Mouse (Mus musculus) midbrain, embryonic 10.5 days (tissue): ENCODE data around the gene Nos3. TPM values are rescaled to one million over a fixed set of nuclear protein-coding genes. Genes with fewer than 3 reads are reported as not detected.

ENCODE experiments used
- DNase-seq: peaks from one replicate; pipeline ENCODE4 v3.0.0-alpha.2; 2017; ENCODE audit warnings: low spot score
- H3K27ac ChIP-seq: fragments of 300-500 bp; sonication (generic); replicated peaks from 2 replicates; pipeline ENCODE4 v1.5.1; 2016; ENCODE audit warnings: mild to moderate bottlenecking
- H3K27me3 ChIP-seq: fragments of 300-500 bp; sonication (generic); 2 replicates; pipeline ENCODE4 v1.6.1; 2016; ENCODE audit warnings: low read depth, mild to moderate bottlenecking; ENCODE audit not compliant: poor library complexity, severe bottlenecking
- H3K36me3 ChIP-seq: fragments of 300-500 bp; sonication (generic); 2 replicates; pipeline ENCODE4 v1.6.1; 2016; ENCODE audit warnings: mild to moderate bottlenecking, moderate library complexity
- H3K4me1 ChIP-seq: fragments of 300-500 bp; sonication (generic); 2 replicates; pipeline ENCODE4 v1.6.1; 2016
- H3K4me3 ChIP-seq: fragments of 300-500 bp; sonication (generic); 2 replicates; pipeline ENCODE4 v1.5.1; 2016; ENCODE audit warnings: mild to moderate bottlenecking, moderate library complexity
- H3K9me3 ChIP-seq: fragments of 300-500 bp; sonication (generic); replicated peaks from 2 replicates; pipeline ENCODE4 v1.6.1; 2016; ENCODE audit warnings: mild to moderate bottlenecking
- WGBS: fragments of 180-500 bp; shearing (Covaris S2); methylation state at CpG from one replicate; pipeline ENCODE4 v1.1.7; 2016; 5-methylcytosine and 5-hydroxymethylcytosine counted together
- polyA plus RNA-seq: library from polyadenylated mRNA; unstranded; fragments of >200 nt; fragmentation: Nextera tagmentation; extraction: Ambion mirVana; gene quantifications from 2 replicates; pipeline ENCODE4 v1.2.1, GENCODE M21; 2016

The Nos3 gene
- polyA plus RNA-seq, 1 experiment from 2014 or later, result 7.9 TPM

GRCm38 (mm10) chr5:24413938-24414337 lies 49.3 kb downstream of the Nos3 start:
- DNase-seq, result no peak
- no peak overlapping the region for H3K4me3 ChIP-seq
- H3K27ac ChIP-seq, result no peak overlapping the region
- peaks cover 34% of the 10 kb centered on the region for H3K4me1 ChIP-seq
- H3K27me3 ChIP-seq, result peaks cover 6% of the 10 kb centered on the region; the same call in 1 of the 2 replicates
- H3K36me3 ChIP-seq, result peaks cover 11% of the 10 kb centered on the region
- WGBS, result 84% methylated on average over 13 of the region's 13 CpGs
- no peaks in the 10 kb centered on the region for H3K9me3 ChIP-seq

GRCm38 (mm10) chr5:24416222-24416736 lies 51.7 kb downstream of the Nos3 start:
- Histone ChIP-seq H3K4me3 (peak overlapping the region; percentile 17; the same call in 1 of the 2 replicates), H3K27ac (no peak overlapping the region; the same call in none of the 2 replicates), H3K27me3 (peaks cover 6% of the 10 kb centered on the region; the same call in 1 of the 2 replicates), H3K4me1 (peaks cover 27% of the 10 kb centered on the region), H3K36me3 (peaks cover 27% of the 10 kb centered on the region), H3K9me3 (no peaks in the 10 kb centered on the region)
- WGBS, result 3% methylated on average over 21 of the region's 21 CpGs
- peak; percentile 61 for DNase-seq

GRCm38 (mm10) chr5:24417587-24417986 lies 53.0 kb downstream of the Nos3 start:
- Histone ChIP-seq H3K4me1 (peaks cover 36% of the 10 kb centered on the region), H3K9me3 (no peaks in the 10 kb centered on the region), H3K4me3 (no peak overlapping the region), H3K27me3 (peaks cover 6% of the 10 kb centered on the region; the same call in 1 of the 2 replicates), H3K27ac (no peak overlapping the region), H3K36me3 (peaks cover 27% of the 10 kb centered on the region)
- DNase-seq, result no peak
- 87% methylated on average over 10 of the region's 10 CpGs for WGBS

GRCm38 (mm10) chr5:24420381-24420780 lies 55.8 kb downstream of the Nos3 start:
- Histone ChIP-seq H3K36me3 (peaks cover 27% of the 10 kb centered on the region), H3K4me3 (no peak overlapping the region), H3K9me3 (no peaks in the 10 kb centered on the region), H3K4me1 (peaks cover 46% of the 10 kb centered on the region), H3K27ac (no peak overlapping the region), H3K27me3 (peaks cover 6% of the 10 kb centered on the region; the same call in 1 of the 2 replicates)
- 88% methylated on average over 9 of the region's 9 CpGs for WGBS
- no peak for DNase-seq

GRCm38 (mm10) chr5:24423129-24424003 lies 58.8 kb downstream of the Nos3 start, which contains the start of the genes Cdk5 and Slc4a2:
TSS of gene Cdk5 (minus strand) at chr5:24423530.
TSS of gene Slc4a2 (plus strand) at chr5:24423837.
- Histone ChIP-seq H3K27ac (peak within 1 kb of the TSS; percentile 88), H3K27me3 (peaks cover 24% of the 10 kb centered on the region), H3K4me1 (peaks cover 61% of the 10 kb centered on the region), H3K9me3 (no peaks in the 10 kb centered on the region), H3K36me3 (peaks cover 27% of the 10 kb centered on the region), H3K4me3 (peak within 1 kb of the TSS; percentile 76)
- under 1% methylated on average over 46 of the region's 46 CpGs for WGBS
- DNase-seq, result peak; percentile 99

GRCm38 (mm10) chr5:24424004-24424781 lies 59.6 kb downstream of the Nos3 start:
- peak overlapping the region; percentile 76 for H3K4me3 ChIP-seq
- H3K27me3 ChIP-seq, result peaks cover 26% of the 10 kb centered on the region
- WGBS, result 16% methylated on average over 21 of the region's 21 CpGs
- no peaks in the 10 kb centered on the region for H3K9me3 ChIP-seq
- H3K27ac ChIP-seq, result peak overlapping the region; percentile 88
- H3K36me3 ChIP-seq, result peaks cover 21% of the 10 kb centered on the region
- H3K4me1 ChIP-seq, result peaks cover 69% of the 10 kb centered on the region
- no peak for DNase-seq

- peaks cover 21% of the 10 kb centered on the region for H3K36me3 ChIP-seq
- peak overlapping the region; percentile 76 for H3K4me3 ChIP-seq
- WGBS, result 1% methylated on average over 53 of the region's 60 CpGs
- peaks cover 72% of the 10 kb centered on the region for H3K4me1 ChIP-seq
- DNase-seq, result peak; percentile 84
- no peaks in the 10 kb centered on the region for H3K9me3 ChIP-seq
- peaks cover 29% of the 10 kb centered on the region for H3K27me3 ChIP-seq
- H3K27ac ChIP-seq, result peak overlapping the region; percentile 88
These were observed 60.3 kb downstream of the Nos3 start for GRCm38 (mm10) chr5:24424861-24425411.

- Histone ChIP-seq H3K36me3 (peaks cover 21% of the 10 kb centered on the region), H3K9me3 (no peaks in the 10 kb centered on the region), H3K27ac (peak overlapping the region; percentile 88), H3K4me3 (peak overlapping the region; percentile 76), H3K27me3 (peaks cover 29% of the 10 kb centered on the region), H3K4me1 (peaks cover 72% of the 10 kb centered on the region)
- no peak for DNase-seq
- 0% methylated on average over 29 of the region's 30 CpGs for WGBS
These were observed 60.9 kb downstream of the Nos3 start for GRCm38 (mm10) chr5:24425421-24426036.

GRCm38 (mm10) chr5:24426037-24426432 lies 61.4 kb downstream of the Nos3 start:
- peaks cover 21% of the 10 kb centered on the region for H3K36me3 ChIP-seq
- peak; percentile 53 for DNase-seq
- no peaks in the 10 kb centered on the region for H3K9me3 ChIP-seq
- H3K27ac ChIP-seq, result peak overlapping the region; percentile 88
- H3K4me1 ChIP-seq, result peaks cover 72% of the 10 kb centered on the region
- peak overlapping the region; percentile 76 for H3K4me3 ChIP-seq
- WGBS, result 0% methylated on average over 10 of the region's 10 CpGs
- H3K27me3 ChIP-seq, result peaks cover 29% of the 10 kb centered on the region

GRCm38 (mm10) chr5:24426556-24427284 lies 62.1 kb downstream of the Nos3 start:
- Histone ChIP-seq H3K9me3 (no peaks in the 10 kb centered on the region), H3K4me1 (peaks cover 72% of the 10 kb centered on the region), H3K27ac (peak overlapping the region; percentile 88), H3K36me3 (peaks cover 27% of the 10 kb centered on the region), H3K27me3 (peaks cover 29% of the 10 kb centered on the region), H3K4me3 (peak overlapping the region; percentile 76)
- WGBS, result 9% methylated on average over 9 of the region's 9 CpGs
- DNase-seq, result no peak

- Histone ChIP-seq H3K36me3 (peaks cover 32% of the 10 kb centered on the region), H3K9me3 (no peaks in the 10 kb centered on the region), H3K27me3 (peaks cover 29% of the 10 kb centered on the region), H3K27ac (no peak overlapping the region; the same call in 1 of the 2 replicates), H3K4me3 (peak overlapping the region; percentile 76), H3K4me1 (peaks cover 66% of the 10 kb centered on the region)
- WGBS, result 12% methylated on average over 12 of the region's 12 CpGs
- no peak for DNase-seq
These were observed 62.6 kb downstream of the Nos3 start for GRCm38 (mm10) chr5:24427285-24427633.
